Mouse (Mus musculus): ENCODE data around the gene Lrrc8d.

The Lrrc8d gene

GRCm38 (mm10) chr5:105699141-105700069 lies at the start of gene Lrrc8d:
TSS of gene Lrrc8d (plus strand) at chr5:105699969.
- peak; percentile 88 for DNase-seq (ENCODE audit: low read depth)

GRCm38 (mm10) chr5:105650728-105651479 lies 48.9 kb upstream of the Lrrc8d start:
- peak; percentile 86 for DNase-seq (ENCODE audit: low read depth)

DNA sequence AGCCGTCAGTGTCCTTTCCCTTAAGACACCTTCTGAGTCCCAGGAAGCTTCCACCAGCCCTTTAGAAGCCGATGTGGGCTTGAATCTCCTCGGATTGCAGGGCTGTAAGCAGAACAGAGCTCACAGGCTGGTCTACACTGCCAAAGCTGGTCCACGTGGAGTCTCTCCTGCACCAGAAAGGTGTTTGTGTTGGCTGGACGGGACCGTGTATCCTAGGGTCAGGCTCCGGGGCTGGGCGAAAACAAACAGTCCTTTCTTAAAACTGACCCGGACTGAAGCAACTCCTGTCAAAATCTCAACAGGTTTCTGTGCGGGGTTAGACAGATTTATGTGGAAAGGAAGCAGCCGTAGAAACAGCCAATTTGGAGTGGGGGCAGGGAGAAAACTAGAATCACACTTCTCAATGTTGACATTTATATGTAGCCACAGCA lies 48.2 kb upstream of the Lrrc8d start:
- peak; percentile 86 for DNase-seq (ENCODE audit: low read depth)

DNA sequence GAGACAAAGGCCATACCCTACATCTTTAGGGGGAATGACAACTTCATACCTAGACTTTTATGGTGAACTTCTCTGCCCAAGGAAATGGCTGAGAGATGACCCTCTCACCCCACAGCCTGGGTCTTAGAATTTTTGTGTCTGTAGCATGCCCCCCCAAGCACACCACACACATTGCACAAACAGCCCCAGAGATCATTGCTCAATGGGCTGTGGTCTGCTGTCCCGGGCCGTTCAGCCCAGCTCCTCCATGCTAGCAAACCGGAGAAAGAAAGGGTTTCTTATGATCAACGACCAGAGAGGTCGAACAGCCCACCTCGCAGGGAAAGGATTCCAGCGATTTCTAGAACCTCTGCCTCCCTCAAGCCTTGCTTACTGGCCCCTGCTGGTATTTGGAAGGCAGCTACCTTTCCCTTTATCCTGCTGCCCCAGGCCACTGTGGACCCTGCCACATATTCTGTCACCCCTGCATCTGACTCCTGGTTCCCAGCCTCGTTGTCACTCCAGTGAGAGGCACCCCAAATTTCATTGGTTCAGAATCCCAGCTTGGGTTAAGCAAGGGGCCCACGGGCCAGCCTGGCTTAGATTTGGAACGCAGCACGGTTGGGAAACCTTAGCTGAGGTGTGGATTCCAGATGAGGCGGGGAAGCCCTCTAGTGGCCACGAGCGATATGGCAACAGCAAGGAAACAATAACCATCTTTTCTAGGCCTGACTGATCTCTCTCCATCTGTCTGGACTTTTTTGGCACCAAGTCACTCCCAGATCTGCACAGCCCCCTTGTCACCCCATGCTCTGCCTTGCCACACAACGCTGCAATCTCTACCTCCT lies 45.3 kb upstream of the Lrrc8d start:
- DNase-seq (ENCODE audit: low read depth): peak; percentile 90

- peak; percentile 22 for DNase-seq (ENCODE audit: low read depth)
These were observed 44.6 kb upstream of the Lrrc8d start for GRCm38 (mm10) chr5:105655100-105655734.

DNA sequence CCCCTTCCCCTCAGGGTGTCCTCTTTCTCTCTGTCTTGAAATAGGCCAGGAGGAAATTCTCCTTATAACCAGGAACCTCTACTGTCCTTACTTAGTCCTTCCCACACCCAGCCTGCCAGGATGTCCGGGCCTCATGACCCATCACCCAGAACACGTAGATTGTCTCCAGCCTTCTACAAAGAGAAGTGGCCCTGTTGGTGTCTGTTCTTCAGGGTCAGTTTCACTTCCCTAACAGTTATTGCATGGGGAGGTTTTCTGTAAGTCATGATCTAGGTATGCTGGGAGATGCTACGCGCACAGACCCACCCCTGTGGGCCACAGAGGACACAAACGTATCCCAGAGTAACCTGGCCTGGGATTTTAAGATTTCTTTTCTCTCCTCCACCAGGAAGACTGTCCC lies 37.9 kb upstream of the Lrrc8d start:
- DNase-seq (ENCODE audit: low read depth): no peak

- no peak for DNase-seq (ENCODE audit: low read depth)
These were observed 32.8 kb upstream of the Lrrc8d start for GRCm38 (mm10) chr5:105666930-105667329.

DNA sequence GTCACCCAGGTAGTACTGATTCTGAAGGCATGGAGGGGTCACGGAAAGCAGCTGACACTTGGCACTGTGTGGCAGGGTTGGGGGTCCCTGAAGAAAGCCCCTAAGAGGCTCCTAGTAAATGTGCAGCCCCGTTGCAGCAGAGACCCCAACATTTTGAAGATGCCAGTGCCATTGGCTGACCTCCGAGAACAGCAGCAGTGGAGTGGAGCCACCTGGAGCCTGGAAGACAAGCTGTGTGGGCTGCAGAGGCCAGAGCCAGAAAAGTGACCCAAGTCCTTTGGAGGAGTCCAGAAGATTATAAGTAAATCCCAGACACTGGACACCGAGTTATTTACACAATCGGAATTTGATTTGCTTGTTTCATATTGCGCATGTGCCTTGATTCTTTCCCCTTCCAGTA lies 32.4 kb upstream of the Lrrc8d start:
- no peak for DNase-seq (ENCODE audit: low read depth)

GRCm38 (mm10) chr5:105669086-105669485 lies 30.7 kb upstream of the Lrrc8d start:
- no peak for DNase-seq (ENCODE audit: low read depth)

- DNase-seq (ENCODE audit: low read depth): no peak
These were observed 30.0 kb upstream of the Lrrc8d start for GRCm38 (mm10) chr5:105669508-105670353.

GRCm38 (mm10) chr5:105672332-105672731 lies 27.4 kb upstream of the Lrrc8d start:
- no peak for DNase-seq (ENCODE audit: low read depth)

GRCm38 (mm10) chr5:105675511-105675910 lies 24.3 kb upstream of the Lrrc8d start:
- DNase-seq (ENCODE audit: low read depth): peak; percentile 59

DNA sequence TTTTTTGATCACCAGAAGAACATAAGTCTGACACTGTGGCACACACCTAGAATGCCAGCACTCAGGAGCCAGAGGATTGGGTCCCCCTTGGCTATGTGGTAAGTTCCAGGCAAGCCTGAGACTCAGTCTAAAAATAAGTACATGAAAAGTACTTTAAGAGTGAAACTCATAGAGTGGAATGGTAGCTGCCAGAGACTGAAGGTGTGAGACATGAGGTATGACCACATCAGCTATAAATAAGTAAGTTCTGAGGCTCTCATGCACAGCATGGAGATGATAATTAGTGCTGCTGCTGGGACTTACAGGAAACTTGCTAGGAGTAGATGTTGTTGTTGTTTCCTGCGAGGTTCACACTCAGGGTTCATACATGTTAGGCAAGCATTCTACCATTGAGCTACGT lies 22.7 kb upstream of the Lrrc8d start:
- peak; percentile 36 for DNase-seq (ENCODE audit: low read depth)

DNA sequence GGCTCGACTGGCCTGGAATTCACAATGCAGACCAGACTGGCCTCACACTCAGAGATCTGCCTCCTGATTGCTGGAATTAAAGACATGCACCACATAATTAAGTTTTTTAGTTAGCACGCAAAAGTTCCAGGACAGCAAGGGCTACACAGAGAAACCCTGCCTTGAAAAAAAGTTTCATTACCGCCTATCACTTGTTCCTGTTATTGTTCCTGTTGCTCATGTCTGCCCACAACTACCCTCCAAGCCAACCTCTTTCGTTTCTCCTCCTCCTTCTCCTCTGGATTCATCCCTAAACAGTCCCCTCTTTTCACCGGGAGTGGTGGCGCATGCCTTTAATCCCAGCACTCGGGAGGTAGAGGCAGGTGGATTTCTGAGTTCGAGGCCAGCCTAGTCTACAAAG lies 21.5 kb upstream of the Lrrc8d start:
- no peak for DNase-seq (ENCODE audit: low read depth)

- no peak for DNase-seq (ENCODE audit: low read depth)
These were observed 20.5 kb upstream of the Lrrc8d start for GRCm38 (mm10) chr5:105679261-105679660.

- DNase-seq (ENCODE audit: low read depth): no peak
These were observed 19.6 kb upstream of the Lrrc8d start for GRCm38 (mm10) chr5:105679921-105680843.

DNA sequence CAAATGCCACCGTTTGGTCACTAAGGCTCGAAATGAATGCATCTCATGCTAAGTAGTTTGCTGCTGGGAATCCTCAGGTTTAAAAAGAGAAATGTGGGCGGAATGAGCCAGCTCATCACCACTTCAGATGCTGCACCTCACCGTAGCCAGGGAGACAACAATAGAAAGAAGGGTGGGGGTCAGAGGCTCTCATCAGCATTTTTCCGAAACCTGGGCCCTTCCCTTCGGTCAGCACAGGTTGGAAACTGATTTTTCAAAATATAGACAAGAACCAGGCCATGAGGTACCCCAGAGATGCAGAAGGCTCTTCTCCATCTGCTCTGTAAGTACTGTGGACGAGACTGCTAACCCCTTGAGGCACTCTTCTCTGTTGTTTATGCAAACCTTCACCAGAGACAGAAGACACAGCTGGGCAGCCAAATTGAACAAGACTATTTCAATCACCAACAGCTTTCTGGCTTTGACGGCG lies 17.6 kb upstream of the Lrrc8d start:
- DNase-seq (ENCODE audit: low read depth): no peak

DNA sequence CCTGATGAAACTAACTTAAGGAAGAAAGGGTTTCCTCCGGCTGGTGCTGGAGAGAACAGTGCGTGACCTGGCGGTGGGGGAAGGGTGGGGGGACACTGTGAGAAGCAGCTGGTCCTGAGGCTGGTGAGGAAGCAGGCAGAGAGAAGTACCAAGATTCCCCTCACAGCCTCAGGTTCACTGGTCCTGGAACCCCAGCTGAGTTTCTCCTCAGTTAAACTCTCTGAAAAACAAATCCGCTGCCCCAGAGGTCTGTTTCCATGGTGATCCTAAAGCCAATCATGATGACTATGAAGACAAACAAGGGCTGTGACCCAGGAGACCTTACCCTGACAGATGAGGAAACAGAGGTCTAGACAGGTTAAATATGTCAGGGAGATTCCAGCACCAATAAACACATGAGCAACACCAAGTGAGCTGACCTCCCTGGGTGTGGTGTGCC lies 15.8 kb upstream of the Lrrc8d start:
- peak; percentile 72 for DNase-seq (ENCODE audit: low read depth)

DNA sequence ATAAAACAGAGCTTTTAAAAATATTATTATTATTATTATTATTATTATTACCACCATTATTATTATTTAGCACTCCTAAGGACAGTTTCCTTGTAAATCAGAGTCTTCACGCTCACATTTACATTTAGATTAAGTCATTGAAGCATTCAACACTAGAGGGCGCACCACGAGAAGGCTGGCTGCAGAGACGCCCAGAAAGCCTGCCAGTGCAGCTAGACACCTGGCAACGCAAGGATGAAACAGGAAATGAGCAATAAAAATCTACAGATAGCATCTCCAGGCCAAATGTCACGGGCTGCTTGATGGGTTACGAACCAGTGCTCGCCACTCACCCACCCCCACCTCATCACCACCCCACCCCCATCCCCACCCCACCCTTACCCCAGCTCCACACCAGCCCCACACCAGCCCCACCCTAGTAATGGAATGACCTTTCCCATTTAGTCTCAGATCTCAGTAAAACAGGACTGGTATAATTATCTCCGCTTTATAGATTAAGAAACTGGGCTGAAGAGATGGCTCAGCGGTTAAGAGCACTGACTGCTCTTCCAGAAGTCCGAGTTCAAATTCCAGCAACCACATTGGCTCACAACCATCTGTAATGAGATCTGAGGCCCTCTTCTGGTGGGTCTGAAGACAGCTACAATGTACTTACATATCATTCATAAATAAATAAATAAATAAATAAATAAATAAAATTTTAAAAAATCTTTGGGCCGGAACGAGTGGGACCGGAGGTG lies 14.7 kb upstream of the Lrrc8d start:
- peak; percentile 97 for DNase-seq (ENCODE audit: low read depth)

Data from induced T-regulatory cell, adult 2 months (primary cell).